Mouse (Mus musculus) retina, adult 2 months (tissue): ENCODE results near the gene Rpl18.

Experiments used
- DNase-seq: peaks from one replicate; pipeline ENCODE4 v3.0.0-alpha.2; 2012; ENCODE audit warnings: low read depth, low spot score

Rpl18 gene

DNA sequence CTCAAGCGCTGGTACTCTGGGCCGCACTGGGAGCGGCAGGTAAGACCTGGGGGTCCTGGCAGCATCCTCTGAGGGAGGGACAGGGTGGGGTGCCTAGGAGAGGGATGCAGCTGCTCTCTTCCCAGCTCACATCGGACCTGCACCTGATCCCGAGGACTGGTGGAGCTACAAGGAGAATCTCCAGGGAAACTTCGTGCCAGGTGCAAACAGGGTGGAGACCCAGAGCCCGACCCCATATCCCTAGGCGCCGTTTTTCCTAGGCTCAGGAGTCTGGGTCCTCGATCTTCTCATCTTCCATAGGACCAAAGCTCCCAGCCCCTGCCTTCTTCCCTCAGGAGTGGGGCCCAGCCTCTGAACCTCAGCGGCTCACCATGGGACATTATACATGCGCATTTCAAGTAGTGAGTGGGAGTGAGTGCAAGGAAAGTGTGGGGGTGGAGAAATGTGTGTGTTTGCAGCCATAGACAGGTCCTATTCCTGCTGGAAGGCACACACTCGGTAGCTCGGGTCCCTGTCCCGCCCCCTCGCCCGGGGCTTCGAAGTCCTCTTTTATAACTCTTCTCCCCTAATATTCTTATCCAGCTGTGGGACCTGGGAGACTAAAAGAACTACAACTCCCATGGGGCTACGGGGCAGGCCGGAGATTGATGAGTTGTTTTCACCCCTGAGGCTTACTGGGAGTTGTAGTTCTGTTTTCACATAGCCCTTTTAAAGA lies 14.8 kb upstream of the Rpl18 start:
- peak; percentile 67 for DNase-seq

DNA sequence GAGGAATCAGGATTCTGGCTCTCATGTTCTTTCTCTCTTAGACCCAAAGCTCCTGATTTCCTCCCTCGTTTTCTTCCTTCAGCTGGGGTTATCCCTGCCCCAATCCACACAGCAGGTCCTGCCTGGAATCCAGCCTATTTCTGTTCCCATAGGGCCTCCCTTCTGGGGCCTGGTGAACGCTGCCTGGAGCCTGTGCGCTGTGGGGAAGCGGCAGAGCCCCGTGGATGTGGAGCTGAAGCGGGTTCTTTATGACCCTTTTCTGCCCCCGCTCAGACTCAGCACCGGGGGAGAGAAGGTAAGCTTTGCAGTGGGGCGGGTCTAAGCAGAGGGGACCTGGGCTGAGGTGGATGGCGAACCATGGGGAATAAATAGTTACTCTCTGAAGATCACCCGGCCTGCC lies 14.2 kb upstream of the Rpl18 start:
- no peak for DNase-seq

DNA sequence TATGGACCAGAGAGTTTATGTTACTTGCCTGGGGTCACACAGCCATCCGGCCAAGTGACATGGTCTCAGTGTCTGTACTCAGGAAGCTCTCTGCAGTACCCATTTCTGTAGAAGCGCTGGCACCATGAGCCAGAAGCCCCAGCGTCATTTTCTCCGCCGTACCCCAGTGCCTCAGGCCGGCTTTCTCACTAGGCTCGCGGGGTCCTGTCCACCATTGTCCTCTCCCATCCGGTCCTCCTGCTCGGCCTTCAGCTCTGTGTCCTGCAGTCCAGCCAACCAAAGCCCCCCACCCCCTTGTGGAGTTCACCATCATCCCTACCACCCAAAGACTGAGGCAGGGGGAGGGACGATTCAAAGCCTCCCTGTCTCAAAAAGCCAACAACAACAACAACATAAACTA lies 13.7 kb upstream of the Rpl18 start:
- no peak for DNase-seq

DNA sequence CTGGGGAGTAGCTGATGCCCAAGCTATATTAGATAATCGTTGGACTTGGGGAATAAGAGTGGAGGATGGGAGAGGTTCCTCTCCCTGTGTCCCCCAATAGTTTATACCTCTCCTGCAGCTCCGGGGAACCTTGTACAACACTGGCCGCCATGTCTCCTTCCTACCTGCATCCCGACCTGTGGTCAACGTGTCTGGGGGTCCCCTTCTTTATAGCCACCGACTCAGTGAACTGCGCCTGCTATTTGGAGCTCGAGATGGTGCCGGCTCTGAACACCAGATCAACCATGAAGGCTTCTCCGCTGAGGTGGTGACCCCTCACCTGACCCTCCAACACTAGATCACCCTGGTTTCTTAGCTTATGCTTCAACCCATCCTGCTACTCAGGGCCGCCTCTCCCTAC lies 12.9 kb upstream of the Rpl18 start:
- DNase-seq: no peak

DNA sequence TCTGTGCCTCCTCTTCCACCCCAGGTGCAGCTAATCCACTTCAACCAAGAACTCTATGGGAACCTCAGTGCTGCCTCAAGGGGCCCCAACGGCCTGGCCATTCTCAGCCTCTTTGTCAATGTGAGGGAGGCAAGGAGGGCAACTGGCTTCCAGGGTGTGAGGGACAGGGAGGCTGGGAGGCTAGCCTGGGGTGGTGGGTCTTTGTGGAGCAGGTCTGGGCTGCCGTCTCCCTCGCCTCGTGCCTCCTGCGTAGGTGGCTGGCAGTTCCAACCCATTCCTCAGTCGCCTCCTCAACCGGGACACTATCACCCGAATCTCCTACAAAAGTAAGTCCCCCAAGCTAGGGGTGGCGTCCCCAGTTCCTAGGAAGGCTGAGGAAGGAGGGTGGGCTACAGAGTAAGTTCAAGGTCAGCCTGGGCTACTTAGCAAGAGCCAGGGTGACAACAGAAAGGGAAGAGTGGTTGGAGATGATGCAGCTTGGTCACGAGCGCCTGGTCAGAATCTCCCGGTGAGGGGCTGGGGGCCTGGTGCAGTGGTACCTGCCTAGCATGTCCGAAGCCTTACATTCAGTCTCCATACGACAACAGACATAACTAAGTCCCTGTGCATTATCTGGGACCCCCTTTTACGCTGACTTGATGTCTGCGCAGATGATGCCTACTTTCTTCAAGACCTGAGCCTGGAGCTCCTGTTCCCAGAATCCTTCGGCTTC lies 12.3 kb upstream of the Rpl18 start:
- DNase-seq: no peak

DNA sequence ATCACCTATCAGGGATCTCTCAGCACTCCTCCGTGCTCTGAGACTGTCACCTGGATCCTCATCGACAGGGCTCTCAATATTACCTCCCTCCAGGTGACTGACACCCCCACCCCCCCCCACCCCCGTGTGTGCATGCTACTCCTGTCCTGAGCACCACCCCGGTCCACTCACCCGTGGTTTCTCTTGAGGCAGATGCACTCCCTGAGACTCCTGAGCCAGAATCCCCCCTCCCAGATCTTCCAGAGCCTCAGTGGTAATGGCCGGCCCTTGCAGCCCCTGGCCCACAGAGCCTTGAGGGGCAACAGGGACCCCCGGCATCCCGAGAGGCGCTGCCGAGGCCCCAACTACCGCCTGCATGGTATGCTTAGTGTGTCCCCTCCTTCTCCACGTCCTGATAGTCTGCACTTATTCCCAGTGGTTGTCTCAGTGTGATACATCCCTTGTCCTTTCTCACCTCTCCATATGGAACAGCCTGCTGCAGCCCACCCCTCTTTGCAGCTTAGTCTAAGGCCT lies 11.7 kb upstream of the Rpl18 start:
- no peak for DNase-seq

DNA sequence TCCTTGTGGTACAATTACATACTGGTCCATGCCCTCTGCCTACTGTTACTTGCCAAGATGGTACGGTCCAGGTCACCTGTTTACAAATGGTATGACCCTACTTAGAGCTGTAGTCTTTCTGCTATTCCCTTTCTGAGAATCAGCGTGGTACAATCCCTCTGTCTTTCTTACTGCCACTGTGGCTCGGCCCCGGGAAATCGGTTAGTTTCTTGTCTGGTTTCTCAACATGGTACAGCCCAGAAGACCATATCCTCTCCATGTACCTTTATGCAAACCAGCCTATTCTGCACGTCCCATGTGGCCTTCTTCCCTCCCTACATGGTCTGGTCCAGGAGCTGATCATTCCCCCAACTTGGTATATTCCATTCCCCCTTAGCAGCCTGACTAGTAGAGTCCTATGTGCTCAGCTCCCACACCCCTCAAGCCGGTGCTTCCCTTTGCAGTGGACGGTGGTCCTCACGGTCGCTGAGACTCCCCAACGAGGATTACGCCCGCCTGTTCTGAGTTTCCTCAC lies 11.2 kb upstream of the Rpl18 start:
- DNase-seq: peak; percentile 91

DNA sequence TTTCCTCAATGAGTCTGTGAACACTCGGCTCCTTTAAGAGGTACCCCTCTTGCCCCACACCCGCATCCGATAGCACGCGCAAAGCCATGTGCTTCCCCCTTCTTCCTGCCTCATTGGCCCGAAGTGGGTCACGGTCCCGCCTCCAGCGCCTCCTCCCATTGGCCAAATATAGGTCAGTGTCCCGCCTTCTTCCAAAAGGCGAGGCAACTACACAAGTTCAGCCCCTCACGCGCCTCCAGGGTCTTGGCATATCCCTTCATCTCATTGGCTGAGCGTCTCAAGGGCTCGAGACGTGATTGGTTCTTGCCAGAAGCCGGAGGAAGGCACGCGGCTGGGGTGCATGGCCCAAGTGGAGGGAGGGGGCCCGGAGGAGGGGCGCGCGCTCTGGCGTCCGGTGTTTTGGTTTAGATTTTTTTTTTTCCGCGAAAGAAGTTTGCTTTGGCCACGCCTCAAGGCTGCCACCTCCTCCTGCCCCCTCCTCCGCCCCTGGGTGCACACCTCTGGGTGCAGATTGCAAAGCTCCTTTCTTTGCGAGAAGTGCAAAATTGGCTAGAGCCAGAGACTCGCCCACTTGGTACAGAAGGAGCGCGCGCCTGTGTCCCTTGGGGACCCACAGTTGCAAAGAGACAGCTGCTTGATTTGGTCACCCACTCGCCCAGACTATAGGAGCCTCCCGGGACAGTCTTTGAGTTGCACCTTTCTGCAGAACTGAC lies 10.4 kb upstream of the Rpl18 start, which contains the start of gene Dbp:
Gene Dbp (plus strand): TSS at position 359 of the 713 bp plus-strand sequence.
- DNase-seq: peak; percentile 98

GRCm38 (mm10) chr7:45705443-45705864 lies 9.8 kb upstream of the Rpl18 start:
- no peak for DNase-seq

DNA sequence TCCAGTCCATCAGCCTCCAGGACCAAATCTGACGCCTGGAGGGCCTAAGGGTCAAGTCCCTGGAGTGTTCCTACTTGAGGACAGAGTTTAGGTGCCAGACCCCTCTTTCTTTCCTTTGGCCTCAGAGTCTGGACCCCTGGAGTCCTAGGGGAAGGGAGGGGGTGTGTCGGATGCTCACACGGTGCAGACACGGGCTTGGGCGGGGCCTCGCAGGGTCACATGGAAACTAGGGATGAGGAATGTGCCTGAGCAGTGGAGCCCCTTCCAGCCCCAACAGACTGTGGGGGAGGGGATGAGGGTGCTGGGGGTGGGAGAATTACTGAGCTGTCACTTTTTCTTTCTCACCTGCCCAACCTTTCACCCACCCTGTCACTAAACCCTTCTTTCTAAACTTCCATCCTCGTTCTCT lies 9.4 kb upstream of the Rpl18 start:
- peak; percentile 65 for DNase-seq

DNA sequence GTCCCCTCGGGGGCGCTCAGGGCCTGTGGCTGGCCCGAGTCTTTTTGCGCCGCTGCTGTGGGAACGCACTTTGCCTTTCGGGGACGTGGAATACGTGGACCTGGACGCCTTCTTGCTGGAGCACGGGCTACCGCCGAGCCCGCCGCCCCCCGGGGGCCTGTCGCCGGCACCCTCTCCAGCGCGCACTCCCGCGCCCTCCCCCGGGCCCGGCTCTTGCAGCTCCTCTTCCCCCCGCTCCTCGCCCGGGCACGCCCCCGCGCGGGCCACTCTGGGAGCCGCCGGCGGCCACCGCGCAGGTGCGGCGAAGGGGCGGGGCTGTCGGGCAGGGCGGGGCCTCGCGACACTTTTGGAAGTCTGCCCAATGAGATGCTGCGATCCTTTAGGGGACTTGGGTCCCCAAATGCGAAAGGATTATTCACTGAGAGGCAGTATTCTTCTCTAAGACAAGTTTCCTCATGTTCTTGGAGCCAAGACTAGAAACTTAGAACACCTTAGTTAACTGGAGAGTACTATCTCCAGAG lies 8.5 kb upstream of the Rpl18 start:
- peak; percentile 73 for DNase-seq

DNA sequence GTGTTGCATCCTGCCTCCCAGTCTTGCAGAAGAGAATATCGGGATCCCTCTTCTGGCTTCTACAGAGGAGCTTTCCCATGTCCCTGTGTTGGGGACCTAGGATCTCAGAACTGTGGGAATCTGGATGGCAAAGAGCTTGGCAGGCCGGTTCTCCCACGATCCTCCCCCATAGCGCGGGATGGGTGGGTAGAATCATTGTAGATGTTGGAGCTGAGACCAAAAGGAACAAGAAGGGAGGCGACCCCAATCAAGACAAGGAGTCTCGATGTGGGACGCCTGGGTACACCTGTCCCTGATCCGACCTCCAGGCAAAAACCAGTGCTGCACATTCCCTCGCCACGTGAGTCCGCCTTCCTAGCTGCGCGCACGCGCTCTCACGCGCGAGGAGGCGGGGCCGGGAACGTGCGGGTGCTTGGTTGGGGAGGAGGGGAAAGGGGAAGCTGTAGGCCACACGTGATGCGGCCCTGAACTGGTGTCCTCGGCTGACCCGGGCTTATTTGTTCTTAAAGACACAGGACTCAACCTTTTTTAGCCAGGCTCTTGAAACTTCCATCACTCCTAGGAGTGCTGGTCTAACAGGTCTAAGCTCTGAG lies 7.8 kb upstream of the Rpl18 start:
- DNase-seq: peak; percentile 93

DNA sequence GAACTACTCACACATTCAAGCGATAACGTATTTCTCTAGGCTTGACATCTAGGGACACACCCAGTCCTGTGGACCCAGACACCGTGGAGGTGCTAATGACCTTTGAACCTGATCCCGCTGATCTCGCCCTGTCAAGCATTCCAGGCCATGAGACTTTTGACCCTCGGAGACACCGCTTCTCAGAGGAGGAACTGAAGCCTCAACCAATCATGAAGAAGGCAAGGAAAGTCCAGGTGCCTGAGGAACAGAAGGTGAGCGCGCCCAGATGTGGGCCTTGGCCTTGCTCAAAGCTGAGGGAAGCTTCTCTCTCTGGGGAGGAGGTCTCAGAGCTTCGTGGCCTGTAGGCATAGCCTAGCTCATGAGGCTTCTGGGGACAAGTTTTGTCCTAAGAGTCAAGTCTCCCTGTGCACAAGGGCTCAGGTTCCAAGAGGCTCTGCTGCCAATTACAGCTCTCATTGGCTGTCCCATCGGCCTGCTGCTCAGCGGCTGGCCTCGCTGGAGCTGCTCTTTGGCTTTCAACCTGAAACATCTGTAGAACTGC lies 7.0 kb upstream of the Rpl18 start:
- DNase-seq: no peak

DNA sequence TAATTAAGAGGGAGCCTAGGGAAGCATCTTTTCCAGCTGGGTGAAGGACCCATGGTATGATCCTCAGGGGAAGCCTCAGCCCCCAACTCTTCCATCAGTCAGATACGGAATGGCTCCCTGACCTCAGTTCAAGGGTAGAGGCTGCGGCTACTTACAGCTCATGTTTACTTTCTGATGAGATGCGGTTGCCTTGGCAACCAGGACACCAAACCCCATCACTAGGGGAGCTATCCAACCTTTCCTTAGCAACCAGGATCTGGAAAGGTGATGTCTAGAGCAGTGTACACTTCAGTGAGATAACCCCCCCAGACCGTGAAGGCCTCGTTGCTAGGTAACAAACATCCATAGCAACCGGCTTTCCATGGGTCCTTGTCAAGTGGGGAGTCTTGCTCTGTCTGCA lies 6.2 kb upstream of the Rpl18 start:
- no peak for DNase-seq

GRCm38 (mm10) chr7:45709677-45710355 lies 5.4 kb upstream of the Rpl18 start:
- DNase-seq: no peak

- no peak for DNase-seq
Measured at GRCm38 (mm10) chr7:45710477-45711191, 4.6 kb upstream of the Rpl18 start.

GRCm38 (mm10) chr7:45711316-45712021 lies 3.8 kb upstream of the Rpl18 start:
- no peak for DNase-seq

DNA sequence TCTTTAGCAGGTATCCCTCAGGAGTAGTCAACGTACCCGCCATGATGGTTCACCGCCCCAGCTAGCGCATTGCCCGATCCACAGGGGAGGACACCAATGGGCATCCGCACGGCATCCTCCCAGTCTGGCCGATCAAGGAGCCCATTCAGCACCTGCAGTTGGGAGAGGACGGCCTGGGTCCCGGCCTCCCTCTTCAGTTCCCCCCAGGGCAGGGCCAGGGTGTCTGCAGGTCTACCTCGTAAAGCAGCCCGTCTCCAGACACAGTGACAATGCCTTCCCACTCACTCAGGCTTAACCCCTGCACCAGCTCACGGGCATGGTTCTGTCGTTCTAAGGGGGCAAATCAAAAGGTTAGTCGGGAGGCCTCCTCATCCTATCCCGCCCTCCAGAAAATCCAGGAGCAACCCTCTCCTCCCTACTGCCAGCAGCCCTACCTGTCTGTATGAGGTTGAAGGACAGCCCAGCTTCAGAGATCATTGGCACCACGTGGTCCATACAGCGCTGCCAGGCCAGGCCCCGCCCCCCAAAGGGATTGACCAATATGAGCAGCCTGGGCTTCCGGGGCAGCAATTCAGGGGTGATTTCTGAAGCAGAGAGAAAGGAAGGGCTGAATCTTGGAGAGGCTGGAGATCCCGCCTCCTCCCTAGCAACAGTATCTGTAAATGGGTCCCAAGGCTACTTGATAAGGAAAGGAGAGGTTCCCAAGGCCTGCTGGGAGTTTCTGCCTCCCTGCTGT lies 3.1 kb upstream of the Rpl18 start:
- DNase-seq: no peak

DNA sequence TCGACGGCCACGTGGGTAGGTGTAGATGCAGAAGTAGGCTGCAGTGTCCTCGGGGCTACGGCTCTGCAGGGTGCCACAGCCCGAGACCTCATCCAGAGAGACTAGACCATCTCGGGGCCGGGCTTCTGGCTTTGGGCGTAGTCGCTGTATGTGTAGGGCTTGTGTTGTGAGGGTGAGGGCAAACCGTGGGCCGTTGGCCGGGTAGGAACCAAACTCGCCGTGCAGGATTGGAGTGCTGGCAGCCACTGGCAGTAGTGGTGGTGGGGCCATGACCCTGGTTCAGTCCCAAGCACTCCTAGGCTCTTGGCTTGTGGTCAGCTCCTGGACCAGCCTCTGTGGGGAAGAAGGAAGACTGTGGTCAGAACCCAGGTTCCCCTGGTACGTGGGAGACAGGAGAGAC lies 1.9 kb upstream of the Rpl18 start:
- DNase-seq: no peak
